Mouse (Mus musculus) intestine, postnatal 0 days (tissue): ENCODE measurements around the gene 1700020L24Rik. TPM values are rescaled to one million over a fixed set of nuclear protein-coding genes. Genes with fewer than 3 reads are reported as not detected.

Experiments
- ATAC-seq: fragments of 200-750 bp; cut with Nextera tagmentation; 2 replicates; pipeline ENCODE4 v1.8.0; 2017; ENCODE audit warnings: mild to moderate bottlenecking, moderate TSS enrichment, moderate library complexity
- H3K27ac ChIP-seq: fragments of 300-500 bp; sonication (generic); 2 replicates; pipeline ENCODE4 v1.5.1; 2014; ENCODE audit warnings: mild to moderate bottlenecking, low read depth, low read length, moderate library complexity
- H3K27me3 ChIP-seq: fragments of 300-500 bp; sonication (generic); replicated peaks from 2 replicates; pipeline ENCODE4 v1.6.1; 2014; ENCODE audit warnings: low read length, mixed read lengths; ENCODE audit not compliant: control insufficient read depth, insufficient read depth
- H3K36me3 ChIP-seq: fragments of 300-500 bp; sonication (generic); 2 replicates; pipeline ENCODE4 v1.6.1; 2014; ENCODE audit warnings: mild to moderate bottlenecking, moderate library complexity; ENCODE audit not compliant: control insufficient read depth, insufficient read depth
- H3K4me1 ChIP-seq: fragments of 300-500 bp; sonication (generic); replicated peaks from 2 replicates; pipeline ENCODE4 v1.6.1; 2014; ENCODE audit warnings: antibody characterized with exemption, low read length, mixed read lengths; ENCODE audit not compliant: control insufficient read depth, insufficient read depth
- H3K4me2 ChIP-seq: fragments of 300-500 bp; sonication (generic); replicated peaks from 2 replicates; pipeline ENCODE4 v1.6.1; 2014; ENCODE audit warnings: low read depth, mild to moderate bottlenecking, moderate library complexity
- H3K4me3 ChIP-seq: fragments of 300-500 bp; sonication (generic); 2 replicates; pipeline ENCODE4 v1.5.1; 2014; ENCODE audit warnings: low read depth, low read length
- H3K9ac ChIP-seq: fragments of 300-500 bp; sonication (generic); 2 replicates; pipeline ENCODE4 v1.6.1; 2014; ENCODE audit warnings: mild to moderate bottlenecking, low read depth, low read length
- H3K9me3 ChIP-seq: fragments of 300-500 bp; sonication (generic); 2 replicates; pipeline ENCODE4 v1.6.1; 2016; ENCODE audit warnings: mixed run types; ENCODE audit not compliant: control insufficient read depth
- CTCF ChIP-seq: sonication (generic); IDR thresholded peaks from 2 replicates; pipeline ENCODE4 v1.5.1; 2016; ENCODE audit warnings: low read depth, mild to moderate bottlenecking, control low read depth, antibody characterized with exemption, moderate library complexity
- WGBS: fragments of 180-500 bp; shearing (Covaris S2); extraction: QIAGEN DNeasy Blood & Tissue Kit; methylation state at CpG from one replicate; pipeline ENCODE4 v1.1.7; 2014; 5-methylcytosine and 5-hydroxymethylcytosine counted together
- polyA plus RNA-seq: library from polyadenylated mRNA; unstranded; fragments of >200 nt; fragmentation: Nextera tagmentation; extraction: Ambion mirVana; gene quantifications from 2 replicates; pipeline ENCODE4 v1.2.1, GENCODE M21; 2015

1700020L24Rik gene
- polyA plus RNA-seq, 1 experiment from 2014 or later: 0.76 TPM

DNA sequence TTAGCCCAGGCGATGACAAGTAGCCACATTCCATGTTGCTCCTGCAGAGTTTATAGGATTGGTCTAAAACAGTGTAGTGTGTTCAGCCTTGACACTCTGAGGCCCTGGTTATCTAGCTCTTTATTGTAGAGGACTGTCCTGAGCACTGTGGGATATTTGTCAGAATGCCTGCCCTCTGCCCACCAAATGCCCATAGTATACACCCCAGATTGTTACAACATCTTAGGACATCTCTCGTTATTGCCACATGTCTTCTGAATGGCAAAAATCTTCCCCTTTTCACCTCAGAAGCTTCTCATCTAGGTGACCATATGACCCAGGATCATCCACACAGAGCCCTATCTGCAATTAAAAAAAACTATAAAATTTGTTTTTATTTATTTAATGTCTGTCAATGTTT lies 4.9 kb upstream of the 1700020L24Rik start:
- no peak for TF ChIP-seq CTCF
- no peaks in the 10 kb centered on the region for H3K4me1 ChIP-seq
- no peak for ATAC-seq
- H3K36me3 ChIP-seq: no peaks in the 10 kb centered on the region
- H3K9me3 ChIP-seq: no peaks in the 10 kb centered on the region
- no peak overlapping the region for H3K4me2 ChIP-seq
- H3K4me3 ChIP-seq: no peak overlapping the region
- 0 out of 2 replicates have a peak, but pooled peaks cover 6% of the 10 kb centered on the region for H3K27me3 ChIP-seq
- no peak overlapping the region for H3K27ac ChIP-seq
- 69% methylated on average over 2 of the region's 2 CpGs for WGBS
- H3K9ac ChIP-seq: no peak overlapping the region

DNA sequence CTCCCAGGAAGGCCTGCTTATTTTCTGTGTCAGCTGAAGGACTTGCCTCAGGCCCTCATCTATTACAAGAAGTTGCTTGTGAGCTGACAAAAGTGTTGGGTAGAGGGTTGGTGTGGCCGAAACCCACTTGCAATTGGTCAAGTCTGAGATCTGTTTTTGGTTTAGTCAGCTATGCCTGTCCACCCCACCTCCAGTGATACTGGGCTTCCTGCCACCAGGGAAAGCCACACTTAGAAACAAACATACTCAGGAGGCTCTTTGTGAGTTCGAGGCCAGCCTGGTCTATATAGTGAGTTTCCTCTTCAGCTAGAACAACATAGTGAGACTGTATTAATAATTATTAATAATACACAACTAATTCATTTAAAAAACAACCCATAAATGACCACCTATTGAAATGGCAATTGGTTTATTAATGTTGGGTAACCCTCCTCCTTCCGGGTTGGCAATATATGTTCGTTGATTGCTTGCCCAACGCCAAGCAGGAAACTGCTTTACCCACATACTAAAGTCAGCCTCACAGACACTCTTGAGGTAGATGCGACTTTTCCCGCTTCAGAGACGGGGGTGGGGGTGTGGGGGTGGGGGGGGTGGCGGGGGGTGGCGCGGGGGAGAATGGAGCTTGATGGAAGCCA lies 2.1 kb downstream of the 1700020L24Rik start:
- no peak for ATAC-seq
- WGBS: 20% methylated on average over 11 of the region's 11 CpGs

DNA sequence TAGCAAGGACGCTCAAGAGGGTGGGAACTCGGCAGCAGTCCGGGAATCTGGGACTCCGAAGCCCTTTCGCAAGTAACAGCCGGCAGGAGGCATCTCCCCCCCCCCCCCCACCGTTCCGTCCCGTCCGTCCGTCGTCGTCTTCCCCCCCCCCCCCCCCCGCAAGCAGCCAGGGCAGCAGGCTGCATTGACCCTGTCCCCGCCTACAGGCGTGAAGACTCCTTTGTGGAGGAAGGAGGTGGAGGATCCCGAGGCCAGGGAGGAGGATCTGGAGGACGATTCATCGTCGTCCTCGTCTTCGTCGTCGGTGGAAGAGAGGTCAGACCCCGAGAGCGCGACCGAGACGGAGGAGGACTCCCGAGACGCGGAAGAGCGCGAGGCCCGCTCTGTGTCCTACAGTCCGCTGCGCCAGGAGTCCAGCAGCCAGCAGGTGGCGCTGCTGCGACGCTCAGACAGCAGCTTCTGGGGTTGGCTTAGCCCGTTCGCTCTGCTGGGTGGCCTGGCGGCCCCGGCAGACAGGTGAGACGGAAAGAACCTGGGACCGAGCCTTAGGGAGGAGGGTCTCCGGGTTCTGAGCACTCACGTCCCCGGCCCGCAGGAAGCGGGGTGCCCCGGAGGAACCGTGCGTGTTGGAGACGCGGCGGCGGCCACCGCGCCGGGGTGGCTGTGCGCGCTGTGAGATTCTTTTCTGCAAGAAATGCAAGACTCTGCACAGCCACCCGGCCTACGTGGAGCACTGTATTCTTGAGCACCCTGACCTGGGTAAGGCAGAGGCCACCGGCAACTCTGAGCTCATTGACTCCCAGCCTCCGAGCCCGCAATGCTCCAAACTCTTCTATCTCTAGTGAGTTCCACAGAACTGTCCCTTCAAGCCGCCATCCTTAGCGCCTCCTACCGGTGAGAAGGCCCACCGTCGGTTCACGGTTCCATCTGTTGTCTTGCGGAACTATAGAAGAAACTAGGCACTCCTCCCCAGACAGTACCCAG lies 2.9 kb downstream of the 1700020L24Rik start:
- H3K36me3 ChIP-seq: no peaks in the 10 kb centered on the region
- H3K9me3 ChIP-seq: no peaks in the 10 kb centered on the region
- peak; percentile 98 for TF ChIP-seq CTCF
- no peak overlapping the region for H3K27ac ChIP-seq
- peak; percentile 94 for ATAC-seq
- peak overlapping the region; percentile 89 for H3K4me2 ChIP-seq
- H3K4me1 ChIP-seq: no peaks in the 10 kb centered on the region
- H3K4me3 ChIP-seq: peak overlapping the region; percentile 66
- WGBS: under 1% methylated on average over 65 of the region's 75 CpGs
- peak overlapping the region; percentile 50 for H3K9ac ChIP-seq
- peaks cover 19% of the 10 kb centered on the region for H3K27me3 ChIP-seq

More for the DNA sequence above, 2.1 kb downstream of the 1700020L24Rik start:
- peaks cover 11% of the 10 kb centered on the region for H3K27me3 ChIP-seq
- no peak overlapping the region for H3K27ac ChIP-seq
- H3K9ac ChIP-seq: 0 out of 2 replicates have a peak overlapping the region, but pooled peaks have one; percentile 50
- no peaks in the 10 kb centered on the region for H3K9me3 ChIP-seq
- H3K36me3 ChIP-seq: no peaks in the 10 kb centered on the region
- peak overlapping the region; percentile 66 for H3K4me3 ChIP-seq
- H3K4me1 ChIP-seq: no peaks in the 10 kb centered on the region
- H3K4me2 ChIP-seq: peak overlapping the region; percentile 89
- TF ChIP-seq CTCF: no peak

DNA sequence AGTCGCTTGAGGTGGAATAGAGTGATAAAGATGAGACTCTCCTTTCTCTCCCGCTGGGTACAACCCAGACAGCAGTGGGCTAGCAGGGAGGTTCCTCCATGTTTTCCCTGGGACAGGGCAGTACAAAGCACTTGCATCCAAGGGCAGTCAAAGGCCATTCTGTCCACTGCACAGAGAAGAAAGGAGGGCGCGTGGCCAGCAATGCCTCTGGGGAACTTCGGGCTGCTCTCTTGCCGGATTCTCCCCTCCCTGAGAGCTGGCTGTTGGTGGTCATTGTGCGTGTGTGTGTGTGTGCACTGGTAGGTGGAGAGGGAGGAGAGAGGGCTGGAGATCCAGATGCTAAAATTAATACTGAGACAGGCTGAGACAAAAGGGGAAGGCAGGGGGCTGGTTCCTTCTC lies 3.8 kb downstream of the 1700020L24Rik start:
- no peak overlapping the region for H3K27ac ChIP-seq
- TF ChIP-seq CTCF: no peak
- H3K9me3 ChIP-seq: no peaks in the 10 kb centered on the region
- no peaks in the 10 kb centered on the region for H3K36me3 ChIP-seq
- peak overlapping the region; percentile 89 for H3K4me2 ChIP-seq
- no peaks in the 10 kb centered on the region for H3K4me1 ChIP-seq
- no peak for ATAC-seq
- H3K4me3 ChIP-seq: 0 out of 2 replicates have a peak overlapping the region, but pooled peaks have one; percentile 66
- 42% methylated on average over 7 of the region's 7 CpGs for WGBS
- H3K9ac ChIP-seq: no peak overlapping the region
- H3K27me3 ChIP-seq: peaks cover 19% of the 10 kb centered on the region

DNA sequence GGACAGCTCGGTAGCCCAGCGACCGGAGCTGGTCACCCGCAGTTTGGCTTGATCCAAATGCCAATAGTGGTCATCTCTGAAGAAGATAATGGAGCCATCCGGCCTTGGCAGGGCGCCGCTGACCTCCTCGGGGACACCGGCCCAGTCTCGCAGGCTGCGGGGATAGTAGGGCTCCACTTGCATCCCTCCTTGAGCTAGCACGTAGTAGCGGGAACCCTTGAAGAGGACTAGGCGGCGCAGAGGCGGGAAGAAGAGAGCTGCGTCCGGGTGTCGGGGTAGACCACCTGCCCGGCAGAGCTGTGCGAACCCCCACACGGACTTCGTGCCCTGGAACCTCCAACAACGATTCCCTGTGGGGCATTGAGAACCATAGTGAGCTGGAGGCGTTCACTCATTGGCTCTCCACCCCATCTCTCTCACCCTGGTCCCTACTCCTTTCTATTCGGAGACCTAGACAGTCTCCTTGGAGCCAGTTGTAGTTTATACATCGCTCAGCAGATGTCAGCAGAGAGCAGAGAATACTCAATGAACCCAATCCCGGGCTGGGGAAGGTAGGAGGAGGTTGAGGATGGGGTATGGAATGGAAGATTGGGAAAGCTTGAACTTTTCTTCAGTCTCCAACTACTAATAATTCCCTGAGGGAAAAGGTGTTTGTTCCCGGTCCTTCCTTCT lies 5.3 kb downstream of the 1700020L24Rik start:
- WGBS: 16% methylated on average over 28 of the region's 29 CpGs
- Histone ChIP-seq H3K9ac (no peak overlapping the region), H3K4me1 (no peaks in the 10 kb centered on the region), H3K27me3 (peaks cover 19% of the 10 kb centered on the region), H3K4me3 (peak overlapping the region; percentile 15; the same call in 1 of the 2 replicates), H3K36me3 (no peaks in the 10 kb centered on the region), H3K27ac (no peak overlapping the region), H3K4me2 (peak overlapping the region; percentile 52), H3K9me3 (no peaks in the 10 kb centered on the region)
- peak; percentile 87 for TF ChIP-seq CTCF
- ATAC-seq: no peak

DNA sequence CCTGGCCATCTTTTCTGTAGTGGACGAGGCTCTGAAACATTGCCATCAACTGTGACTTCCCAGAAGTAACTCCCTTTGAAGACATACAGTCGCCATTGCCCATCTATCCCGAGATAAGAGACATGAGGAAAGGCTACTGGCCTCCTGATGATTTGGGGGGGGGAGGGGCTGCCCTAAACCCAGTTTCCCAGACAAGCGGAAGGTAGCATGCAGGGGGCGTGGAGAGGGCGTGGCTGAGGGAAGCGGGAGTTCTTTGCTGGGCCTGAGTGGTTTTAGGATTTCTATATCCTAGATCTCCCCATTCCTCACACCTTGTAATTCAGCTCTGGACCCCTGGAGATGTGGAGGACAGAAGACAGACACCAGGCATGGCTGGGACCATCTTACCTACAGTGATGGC lies 6.3 kb downstream of the 1700020L24Rik start:
- H3K27me3 ChIP-seq: peaks cover 19% of the 10 kb centered on the region
- H3K9ac ChIP-seq: no peak overlapping the region
- no peak overlapping the region for H3K27ac ChIP-seq
- TF ChIP-seq CTCF: no peak
- no peaks in the 10 kb centered on the region for H3K4me1 ChIP-seq
- H3K4me3 ChIP-seq: no peak overlapping the region
- no peak for ATAC-seq
- no peak overlapping the region for H3K4me2 ChIP-seq
- WGBS: 15% methylated on average over 7 of the region's 7 CpGs
- no peaks in the 10 kb centered on the region for H3K36me3 ChIP-seq
- H3K9me3 ChIP-seq: no peaks in the 10 kb centered on the region
